In the genomic region with DNA sequence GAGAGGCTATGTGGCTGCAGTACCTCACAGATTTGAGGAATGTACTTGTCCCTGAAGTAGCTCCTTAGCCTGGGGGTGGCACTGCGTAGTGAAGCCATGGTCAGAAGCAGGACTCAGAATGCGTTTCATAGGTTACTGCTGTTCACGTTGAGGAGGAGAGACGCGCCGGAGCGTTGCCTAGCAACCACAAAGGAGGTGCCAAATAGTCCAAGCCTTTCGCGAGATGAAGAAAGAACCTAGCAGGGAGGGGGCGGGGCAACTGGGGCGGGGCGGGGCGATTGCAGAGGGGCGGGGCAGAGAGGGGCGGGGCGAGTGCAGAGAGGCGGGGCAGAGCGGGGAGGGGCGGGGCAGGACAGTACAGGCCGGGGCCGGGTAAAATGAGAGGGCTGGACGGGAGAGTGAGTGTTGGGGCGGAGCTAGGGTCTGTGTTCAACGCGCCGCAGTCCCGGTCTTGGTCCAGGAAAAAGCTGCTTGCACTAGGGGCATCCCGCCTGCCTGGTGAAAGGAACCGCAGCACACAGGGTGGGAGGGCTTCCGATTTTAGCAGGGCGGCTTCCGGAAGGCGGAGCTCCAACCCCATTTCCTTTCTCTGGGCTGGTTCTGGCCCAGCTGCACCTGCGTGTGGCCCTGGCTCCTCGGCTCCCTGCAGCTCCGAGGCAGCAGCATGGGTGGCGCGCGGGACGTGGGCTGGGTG, we compare ENCODE assay signal across 8 mouse cellular contexts. TPM values are rescaled to one million over a fixed set of nuclear protein-coding genes. Genes with fewer than 3 reads are reported as not detected.
DNase-seq lines count a peak whose midpoint lies in the region; ATAC-seq lines count a peak whose summit lies in the region.

A gene (minus strand): TSS at position 196 of the 694 bp plus-strand sequence.
A gene (plus strand): TSS at position 375 of the 694 bp plus-strand sequence.

- peaks cover 31% of the 10 kb centered on the region for H3K36me3 ChIP-seq in heart, embryonic 13.5 days
- H3K36me3 ChIP-seq in liver, embryonic 12.5 days: peaks cover 28% of the 10 kb centered on the region
- H3K36me3 ChIP-seq in stomach, embryonic 15.5 days: peaks cover 13% of the 10 kb centered on the region; the same call in 1 of the 2 replicates

- peak within 1 kb of the TSS; percentile 84 for H3K27ac ChIP-seq in heart, embryonic 13.5 days (replicated peaks)
- H3K27ac ChIP-seq in liver, embryonic 12.5 days: peak within 1 kb of the TSS; percentile 86
- H3K27ac ChIP-seq in stomach, embryonic 15.5 days: peak within 1 kb of the TSS; percentile 92

- peaks cover 15% of the 10 kb centered on the region; the same call in 1 of the 2 replicates for H3K27me3 ChIP-seq in heart, embryonic 13.5 days (replicated peaks)
- H3K27me3 ChIP-seq in liver, embryonic 12.5 days (replicated peaks): peaks cover 28% of the 10 kb centered on the region
- no peaks in the 10 kb centered on the region for H3K27me3 ChIP-seq in stomach, embryonic 15.5 days (replicated peaks)

- H3K4me3 ChIP-seq in heart, embryonic 13.5 days: peak within 1 kb of the TSS; percentile 91
- H3K4me3 ChIP-seq in liver, embryonic 12.5 days: peak within 1 kb of the TSS; percentile 79
- H3K4me3 ChIP-seq in stomach, embryonic 15.5 days (replicated peaks): peak within 1 kb of the TSS; percentile 84

- under 1% methylated on average over 39 of the region's 40 CpGs for whole genome bisulfite sequencing in heart, embryonic 13.5 days
- 2% methylated on average over 39 of the region's 40 CpGs for WGBS in liver, embryonic 12.5 days (ENCODE audit: insufficient replicate concordance)
- 0% methylated on average over 36 of the region's 40 CpGs for WGBS in stomach, embryonic 15.5 days

- H3K9ac ChIP-seq in heart, embryonic 13.5 days: peak within 1 kb of the TSS; percentile 91
- H3K9ac ChIP-seq in liver, embryonic 12.5 days: peak within 1 kb of the TSS; percentile 83
- H3K9ac ChIP-seq in stomach, embryonic 15.5 days: peak within 1 kb of the TSS; percentile 77

- peak within 1 kb of the TSS; percentile 83 for H3K4me2 ChIP-seq in heart, embryonic 13.5 days
- H3K4me2 ChIP-seq in liver, embryonic 12.5 days: peak within 1 kb of the TSS; percentile 81
- H3K4me2 ChIP-seq in stomach, embryonic 15.5 days: peak within 1 kb of the TSS; percentile 72

- H3K4me1 ChIP-seq in heart, embryonic 13.5 days: peaks cover 19% of the 10 kb centered on the region
- H3K4me1 ChIP-seq in liver, embryonic 12.5 days: peaks cover 20% of the 10 kb centered on the region
- H3K4me1 ChIP-seq in stomach, embryonic 15.5 days: 0 out of 2 replicates have a peak, but pooled peaks cover 3% of the 10 kb centered on the region

- DNase-seq in CD4-positive helper T cell, adult 2 months (ENCODE audit: low read depth, low spot score): peak; percentile 95
- DNase-seq in brain, embryonic 18.5 days (ENCODE audit: low read depth, low spot score): peak; percentile 86
- DNase-seq in kidney, postnatal 10 days: peak; percentile 94
- DNase-seq in natural killer cell, adult 2 months (ENCODE audit: low spot score in 2 of 2): peak; percentile 82 to 87

- no peaks in the 10 kb centered on the region for H3K9me3 ChIP-seq in heart, embryonic 13.5 days
- no peaks in the 10 kb centered on the region for H3K9me3 ChIP-seq in liver, embryonic 12.5 days (replicated peaks)
- H3K9me3 ChIP-seq in stomach, embryonic 15.5 days: no peaks in the 10 kb centered on the region

- peak; percentile 87 for ATAC-seq in erythroid progenitor cell, adult 5-6 weeks (replicated peaks; ENCODE audit: low FRiP score, poor library complexity, severe bottlenecking)
- peak; percentile 94 for ATAC-seq in heart, embryonic 13.5 days (ENCODE audit: extremely low read depth, insufficient number of reproducible peaks, low FRiP score, low TSS enrichment)
- peak; percentile 96 for ATAC-seq in liver, embryonic 12.5 days
- peak; percentile 97 for ATAC-seq in stomach, embryonic 15.5 days (ENCODE audit: insufficient read depth, low FRiP score, low read depth)

RNA-seq across cellular contexts. Expression of the first gene that starts in this region (rescaled TPM):
- total RNA-seq in erythroid progenitor cell, adult 5-6 weeks (2015; ENCODE audit: low replicate concordance): not detected in 2 replicates
- total RNA-seq in erythroid progenitor cell, adult 5-6 weeks (2017; ENCODE audit: low replicate concordance): not detected in 2 replicates
- 0.07 and 0.13 TPM in 2 replicates for polyA plus RNA-seq in heart, embryonic 13.5 days (2015; fragmentation: Nextera tagmentation; extraction: Ambion mirVana)
- polyA plus RNA-seq in liver, embryonic 12.5 days (2016; fragmentation: Nextera tagmentation; extraction: Ambion mirVana): 0.06 and 0.23 TPM in 2 replicates
- polyA plus RNA-seq in stomach, embryonic 15.5 days (2015; fragmentation: Nextera tagmentation; extraction: Ambion mirVana): 0.13 and 0.36 TPM in 2 replicates

RNA-seq across cellular contexts. Expression of the second gene that starts in this region (rescaled TPM):
- 4.6 and 6.8 TPM in 2 replicates for total RNA-seq in erythroid progenitor cell, adult 5-6 weeks (2015; ENCODE audit: low replicate concordance)
- total RNA-seq in erythroid progenitor cell, adult 5-6 weeks (2017; ENCODE audit: low replicate concordance): 4.5 and 5.9 TPM in 2 replicates
- 20.4 and 21.9 TPM in 2 replicates for polyA plus RNA-seq in heart, embryonic 13.5 days (2015; fragmentation: Nextera tagmentation; extraction: Ambion mirVana)
- polyA plus RNA-seq in liver, embryonic 12.5 days (2016; fragmentation: Nextera tagmentation; extraction: Ambion mirVana): 10.6 and 11.8 TPM in 2 replicates
- 33.8 and 35.6 TPM in 2 replicates for polyA plus RNA-seq in stomach, embryonic 15.5 days (2015; fragmentation: Nextera tagmentation; extraction: Ambion mirVana)

Comparison
In these comparisons a context has a peak if more than half of its experiments do, and no peak if none do; other contexts are left out.
1. Peak in every context shown above with its lines: DNase-seq, ATAC-seq, H3K4me3 ChIP-seq and H3K27ac ChIP-seq.